Mouse (Mus musculus): ENCODE measurements around the gene Spindoc. TPM values are rescaled to one million over a fixed set of nuclear protein-coding genes. Genes with fewer than 3 reads are reported as not detected.
"Not testable (repeated sequence)": the region's sequence is repeated elsewhere in the genome, so short reads cannot be mapped to it uniquely, and the experiment has no call there.

Gene Spindoc
- polyA plus RNA-seq, 1 experiment from 2014 or later: 22.5 TPM

DNA sequence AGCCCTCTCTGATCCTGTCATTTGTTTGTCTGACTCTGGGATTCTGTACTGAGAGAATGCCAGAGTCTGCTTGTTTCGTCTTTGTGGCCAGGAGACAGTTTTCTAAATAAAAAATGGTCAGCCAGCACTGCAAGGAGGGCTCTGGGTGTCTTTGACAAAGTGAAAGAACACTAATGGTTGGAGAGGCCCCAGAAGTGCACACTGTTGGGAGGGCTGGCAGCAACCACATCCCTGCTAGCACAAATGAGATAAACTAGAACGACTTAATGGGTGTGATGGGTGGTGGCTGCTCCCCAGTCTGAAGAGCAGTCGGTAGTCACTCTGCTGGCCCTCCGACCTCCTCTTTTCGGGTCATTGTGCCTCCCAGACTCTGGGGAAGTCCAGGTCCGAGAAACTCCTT is 36.3 kb upstream of the Spindoc start:
- Histone ChIP-seq H3K36me3 (peaks cover 10% of the 10 kb centered on the region; the same call in 1 of the 2 replicates), H3K27ac (no peak overlapping the region), H3K4me1 (peaks cover 62% of the 10 kb centered on the region), H3K9me3 (no peaks in the 10 kb centered on the region), H3K27me3 (replicated peaks) (no peaks in the 10 kb centered on the region), H3K4me3 (replicated peaks) (peak overlapping the region; percentile 84), H3K4me2 (peak overlapping the region; percentile 71), H3K9ac (0 out of 2 replicates have a peak overlapping the region, but pooled peaks have one; percentile 8)
- no peak for ATAC-seq (ENCODE audit: insufficient read depth, low FRiP score, low read depth)
- 21% methylated on average over 6 of the region's 6 CpGs for WGBS

DNA sequence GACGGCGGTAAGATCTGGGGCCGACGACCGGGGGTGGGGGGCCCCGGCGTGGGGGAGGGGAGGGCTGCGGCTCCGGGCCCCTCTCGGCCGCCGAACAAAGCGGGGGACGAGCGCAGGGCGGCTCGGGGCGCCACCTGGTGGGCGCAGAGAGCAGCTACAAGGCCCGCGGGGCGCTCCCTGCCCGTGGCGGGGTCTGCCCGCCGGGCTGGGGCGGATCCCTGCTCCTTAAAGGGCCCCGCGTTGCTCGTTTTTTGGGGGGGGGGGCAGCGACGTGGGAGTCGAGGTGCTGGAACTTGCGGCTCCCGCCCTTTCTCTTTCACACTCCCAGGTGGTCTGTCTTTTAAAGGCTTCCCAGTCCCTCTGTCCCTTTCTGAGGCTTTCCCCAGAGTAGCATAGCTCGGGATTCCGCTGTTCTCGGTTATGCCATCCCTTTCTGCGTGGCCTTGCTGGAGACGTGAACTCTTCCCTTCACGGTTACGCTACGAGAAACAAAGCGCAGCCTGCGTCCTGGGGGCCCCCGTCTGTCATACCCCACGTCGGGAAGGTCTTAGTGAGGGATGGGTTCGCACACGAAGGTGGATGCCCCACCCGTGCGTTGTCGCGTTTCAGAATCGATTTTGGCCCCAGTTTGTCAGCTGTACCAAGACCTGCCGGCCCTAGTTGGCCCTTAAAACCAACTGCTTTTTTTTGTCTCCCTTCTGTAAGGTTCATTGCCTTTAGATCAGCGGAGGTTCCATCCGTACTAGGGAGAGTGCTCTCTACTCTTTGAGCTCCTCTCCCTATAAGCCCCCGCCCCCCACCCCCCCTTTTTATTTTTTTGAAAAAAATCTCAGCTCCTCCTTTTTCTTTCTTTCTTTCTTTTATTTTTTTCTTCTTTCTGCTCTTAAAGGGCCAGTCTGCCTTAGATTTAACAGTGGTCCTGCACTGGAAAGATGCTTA is 35.4 kb upstream of the Spindoc start:
- Histone ChIP-seq H3K9ac (peak overlapping the region; percentile 95), H3K27me3 (replicated peaks) (no peaks in the 10 kb centered on the region), H3K4me3 (replicated peaks) (peak overlapping the region; percentile 84), H3K27ac (peak overlapping the region; percentile 95), H3K4me2 (peak overlapping the region; percentile 71), H3K36me3 (peaks cover 10% of the 10 kb centered on the region; the same call in 1 of the 2 replicates), H3K4me1 (peaks cover 52% of the 10 kb centered on the region), H3K9me3 (no peaks in the 10 kb centered on the region)
- peak; percentile 63 for ATAC-seq (ENCODE audit: insufficient read depth, low FRiP score, low read depth)
- WGBS: under 1% methylated on average over 55 of the region's 59 CpGs

DNA sequence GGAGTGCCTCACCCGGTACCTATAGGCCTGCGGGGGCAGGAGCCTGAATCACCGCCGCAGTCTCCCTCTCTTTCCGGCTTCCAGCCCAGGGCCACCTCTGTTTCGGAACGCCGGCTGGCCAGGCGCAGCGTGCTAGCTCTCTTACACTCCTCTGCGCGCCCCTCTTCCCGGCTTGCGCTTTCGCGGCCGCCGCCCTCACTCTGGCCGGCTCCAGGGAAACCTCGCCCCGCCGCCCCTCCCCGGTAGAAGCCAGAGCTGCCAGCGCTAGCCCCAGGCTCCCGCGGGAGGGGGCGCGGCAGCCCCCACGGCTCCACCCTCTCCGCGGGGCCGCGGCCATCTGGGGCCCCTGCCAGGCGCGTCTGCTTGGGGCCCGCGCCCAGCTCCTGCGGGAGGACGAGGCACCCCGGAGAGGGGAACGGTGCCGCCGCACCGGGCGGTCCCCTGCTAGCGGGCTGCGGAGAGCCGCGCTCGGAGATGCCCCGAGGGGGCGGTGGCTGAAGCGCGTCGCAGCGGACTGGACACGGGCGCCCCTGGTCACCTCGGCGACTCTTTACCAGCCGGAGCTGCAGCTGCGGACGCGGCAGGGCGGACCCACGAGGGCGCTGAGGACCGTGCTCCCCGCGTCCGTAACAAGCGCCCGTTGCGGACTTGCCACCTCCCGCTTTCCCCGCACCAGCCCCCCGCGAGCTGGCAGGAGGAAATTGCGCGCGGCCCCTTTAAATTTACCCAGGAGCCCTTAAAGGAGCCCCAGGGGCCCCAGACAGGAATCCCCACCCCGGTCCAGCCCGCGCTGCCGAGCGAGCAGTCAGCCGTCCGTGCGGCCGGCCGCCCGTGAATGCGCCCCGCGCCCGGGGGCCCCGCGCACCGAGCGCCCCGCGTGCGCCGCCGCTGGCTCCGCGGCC is 34.3 kb upstream of the Spindoc start, which contains the start of gene 2700081O15Rik:
TSS of gene 2700081O15Rik (plus strand) at position 792 of the 902 bp plus-strand sequence.
- Histone ChIP-seq H3K9me3 (no peaks in the 10 kb centered on the region), H3K27me3 (replicated peaks) (no peaks in the 10 kb centered on the region), H3K36me3 (peaks cover 5% of the 10 kb centered on the region; the same call in 1 of the 2 replicates), H3K4me1 (peaks cover 41% of the 10 kb centered on the region), H3K27ac (peak within 1 kb of the TSS; percentile 95), H3K4me3 (replicated peaks) (peak within 1 kb of the TSS; percentile 84), H3K9ac (peak within 1 kb of the TSS; percentile 95), H3K4me2 (peak within 1 kb of the TSS; percentile 71)
- under 1% methylated on average over 102 of the region's 107 CpGs for WGBS
- ATAC-seq (ENCODE audit: insufficient read depth, low FRiP score, low read depth): peak; percentile 67

DNA sequence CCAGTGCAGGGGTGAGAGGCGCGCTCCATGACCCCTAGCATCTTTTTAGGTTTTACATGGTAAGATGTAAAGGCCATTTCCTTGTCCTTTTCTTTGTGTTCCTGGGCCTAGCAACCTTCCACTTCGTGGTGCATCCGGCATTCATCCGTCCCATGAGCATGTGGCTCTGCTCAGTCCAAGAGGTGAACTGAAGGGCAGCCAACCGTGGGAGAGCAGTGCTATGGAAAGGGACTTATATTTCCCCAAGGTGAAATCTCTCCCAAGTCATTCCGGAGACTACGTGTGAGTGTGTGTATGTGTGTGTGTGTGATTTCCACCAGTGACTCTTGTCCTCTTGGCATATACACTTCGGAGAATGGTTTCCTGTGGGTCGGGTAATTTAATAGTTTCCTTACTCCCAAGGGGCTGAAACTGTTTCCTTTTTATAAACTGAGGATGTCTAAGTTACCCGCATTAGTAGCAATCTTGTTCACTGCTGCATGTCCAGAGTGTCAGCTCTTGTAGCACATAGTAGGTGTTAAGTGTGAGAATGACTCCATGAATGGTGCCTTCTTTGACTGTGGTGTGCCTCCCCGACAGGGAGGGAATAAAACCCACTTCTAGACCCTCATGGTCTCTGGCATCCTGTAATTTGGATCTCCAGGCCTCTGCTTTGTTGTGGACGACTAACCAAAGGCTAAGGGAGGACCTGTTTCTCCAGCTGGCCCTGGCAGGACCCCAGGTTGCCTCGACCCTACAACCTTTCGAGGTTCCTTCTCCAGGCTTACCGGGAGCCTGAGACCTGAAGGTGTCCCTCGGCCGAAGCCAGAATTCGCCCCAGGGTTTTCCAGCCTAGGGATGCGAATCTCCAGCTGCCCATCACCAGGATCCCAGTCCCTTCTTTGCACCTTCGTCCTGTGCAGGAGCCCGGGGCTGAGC is 33.4 kb upstream of the Spindoc start:
- peaks cover 1% of the 10 kb centered on the region; the same call in 1 of the 2 replicates for H3K36me3 ChIP-seq
- no peak for ATAC-seq (ENCODE audit: insufficient read depth, low FRiP score, low read depth)
- peak overlapping the region; percentile 95; the same call in 1 of the 2 replicates for H3K9ac ChIP-seq
- 27% methylated on average over 22 of the region's 22 CpGs for WGBS
- peak overlapping the region; percentile 84 for H3K4me3 ChIP-seq (replicated peaks)
- H3K9me3 ChIP-seq: no peaks in the 10 kb centered on the region
- no peaks in the 10 kb centered on the region for H3K27me3 ChIP-seq (replicated peaks)
- H3K4me2 ChIP-seq: peak overlapping the region; percentile 71
- H3K27ac ChIP-seq: peak overlapping the region; percentile 95
- peaks cover 32% of the 10 kb centered on the region for H3K4me1 ChIP-seq

DNA sequence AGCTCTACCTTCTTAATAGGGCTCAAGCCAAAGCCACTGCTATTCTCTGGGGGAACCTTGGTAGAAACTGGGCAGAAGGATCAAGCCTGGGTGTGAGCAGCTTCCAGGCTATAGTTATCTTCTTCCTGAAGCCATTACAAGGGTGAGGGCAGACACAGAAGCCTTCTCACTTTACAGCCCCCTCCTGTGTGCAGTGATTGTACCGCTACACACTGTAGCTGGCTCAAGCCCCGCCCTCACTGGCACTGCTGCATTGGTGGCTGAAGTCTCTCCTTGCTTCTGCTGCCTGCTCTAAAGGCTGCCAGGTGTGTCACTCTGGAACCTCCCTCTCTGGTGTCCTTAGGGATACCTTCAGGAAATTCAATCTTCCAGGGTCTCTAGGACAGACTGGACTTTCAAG is 29.6 kb upstream of the Spindoc start:
- no peaks in the 10 kb centered on the region for H3K36me3 ChIP-seq
- no peak overlapping the region for H3K27ac ChIP-seq
- no peak overlapping the region for H3K9ac ChIP-seq
- no peak overlapping the region for H3K4me3 ChIP-seq (replicated peaks)
- WGBS: 44% methylated on average over 2 of the region's 2 CpGs
- H3K4me1 ChIP-seq: peaks cover 7% of the 10 kb centered on the region
- H3K4me2 ChIP-seq: no peak overlapping the region
- ATAC-seq (ENCODE audit: insufficient read depth, low FRiP score, low read depth): no peak
- H3K27me3 ChIP-seq (replicated peaks): no peaks in the 10 kb centered on the region
- no peaks in the 10 kb centered on the region for H3K9me3 ChIP-seq

DNA sequence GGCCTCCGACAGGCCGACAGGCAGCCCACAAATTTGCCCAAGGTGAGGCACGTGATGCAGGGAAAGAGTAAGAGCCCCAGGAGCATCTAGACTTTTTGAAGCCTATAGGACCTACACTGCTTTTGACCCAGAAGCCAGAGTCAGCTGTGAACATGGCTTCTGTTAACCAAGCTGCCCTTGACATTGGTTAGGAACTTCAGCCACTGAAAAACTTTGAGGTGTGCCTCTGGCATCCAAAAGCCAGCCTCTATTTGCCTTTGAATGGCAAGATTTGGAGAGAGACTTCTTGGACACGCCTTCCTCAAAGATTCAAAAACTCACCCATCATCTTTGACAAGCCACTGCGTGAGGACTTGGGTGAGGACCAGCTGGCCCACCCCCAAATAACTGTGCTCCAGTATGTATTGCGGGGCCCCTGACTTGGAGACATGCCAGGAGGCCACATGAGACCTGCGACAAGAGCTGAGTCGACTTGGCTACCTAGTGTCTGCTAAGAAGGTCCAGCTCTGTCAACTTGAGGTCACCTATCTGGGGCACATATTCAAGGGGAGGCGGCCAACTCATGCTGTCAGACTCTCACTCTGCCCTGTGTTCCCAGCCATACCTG is 21.9 kb upstream of the Spindoc start:
- no peak overlapping the region for H3K4me2 ChIP-seq
- H3K27me3 ChIP-seq (replicated peaks): no peaks in the 10 kb centered on the region
- WGBS: 53% methylated on average over 9 of the region's 9 CpGs
- peaks cover 8% of the 10 kb centered on the region for H3K4me1 ChIP-seq
- H3K9ac ChIP-seq: no peak overlapping the region
- H3K36me3 ChIP-seq: no peaks in the 10 kb centered on the region
- H3K27ac ChIP-seq: no peak overlapping the region
- no peak overlapping the region for H3K4me3 ChIP-seq (replicated peaks)
- H3K9me3 ChIP-seq: no peaks in the 10 kb centered on the region
- ATAC-seq (ENCODE audit: insufficient read depth, low FRiP score, low read depth): no peak

DNA sequence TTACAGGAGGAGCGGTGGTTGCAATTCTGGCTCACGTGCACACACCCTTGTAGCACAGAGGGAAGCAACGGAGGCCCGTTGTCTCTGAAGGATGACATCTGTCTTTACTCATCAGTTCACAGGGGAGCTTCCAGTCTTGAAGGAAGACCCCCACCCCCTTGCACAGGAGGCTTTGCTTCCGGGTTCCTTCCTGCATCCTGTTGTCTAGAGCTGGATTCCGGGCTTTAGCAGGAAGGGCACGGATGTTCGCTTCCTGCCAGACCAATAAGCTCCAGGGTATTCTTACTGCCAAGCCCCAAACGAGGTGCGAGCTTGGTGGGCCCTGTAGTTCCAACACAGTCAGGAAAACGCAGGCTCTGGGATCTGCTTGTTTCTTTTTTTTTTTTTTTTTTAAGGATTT is 17.8 kb upstream of the Spindoc start:
- no peak for ATAC-seq (ENCODE audit: insufficient read depth, low FRiP score, low read depth)
- peaks cover 10% of the 10 kb centered on the region for H3K4me1 ChIP-seq

DNA sequence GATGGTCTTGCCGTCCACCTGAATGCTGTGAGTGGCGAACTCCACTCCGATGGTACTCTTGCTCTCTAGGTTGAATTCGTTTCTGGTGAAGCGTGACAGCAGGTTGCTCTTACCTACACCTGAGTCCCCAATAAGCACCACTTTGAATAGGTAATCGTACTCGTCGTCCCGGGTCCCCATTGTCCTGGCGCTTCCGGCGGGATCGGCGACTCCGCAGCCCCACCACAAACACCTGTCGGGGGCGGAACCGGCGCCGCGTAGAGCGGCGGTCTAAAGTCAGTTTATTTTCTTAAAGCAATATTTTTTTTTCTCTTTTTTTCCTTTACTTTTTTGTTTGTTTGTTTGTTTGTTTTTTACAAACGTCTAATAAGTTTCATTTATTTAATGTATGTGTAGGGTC is 16.1 kb upstream of the Spindoc start:
- WGBS: 32% methylated on average over 24 of the region's 24 CpGs
- H3K4me1 ChIP-seq; H3K9me3 ChIP-seq; ATAC-seq (ENCODE audit: insufficient read depth, low FRiP score, low read depth); H3K9ac ChIP-seq; H3K27ac ChIP-seq; H3K4me3 ChIP-seq (replicated peaks); H3K36me3 ChIP-seq; H3K27me3 ChIP-seq (replicated peaks); H3K4me2 ChIP-seq: not testable (repeated sequence)

More for the DNA sequence above, 17.8 kb upstream of the Spindoc start:
- Histone ChIP-seq H3K4me3 (replicated peaks) (no peak overlapping the region), H3K27me3 (replicated peaks) (no peaks in the 10 kb centered on the region), H3K36me3 (no peaks in the 10 kb centered on the region), H3K4me2 (no peak overlapping the region), H3K9ac (no peak overlapping the region), H3K27ac (no peak overlapping the region), H3K9me3 (no peaks in the 10 kb centered on the region)
- 65% methylated on average over 11 of the region's 11 CpGs for WGBS

DNA sequence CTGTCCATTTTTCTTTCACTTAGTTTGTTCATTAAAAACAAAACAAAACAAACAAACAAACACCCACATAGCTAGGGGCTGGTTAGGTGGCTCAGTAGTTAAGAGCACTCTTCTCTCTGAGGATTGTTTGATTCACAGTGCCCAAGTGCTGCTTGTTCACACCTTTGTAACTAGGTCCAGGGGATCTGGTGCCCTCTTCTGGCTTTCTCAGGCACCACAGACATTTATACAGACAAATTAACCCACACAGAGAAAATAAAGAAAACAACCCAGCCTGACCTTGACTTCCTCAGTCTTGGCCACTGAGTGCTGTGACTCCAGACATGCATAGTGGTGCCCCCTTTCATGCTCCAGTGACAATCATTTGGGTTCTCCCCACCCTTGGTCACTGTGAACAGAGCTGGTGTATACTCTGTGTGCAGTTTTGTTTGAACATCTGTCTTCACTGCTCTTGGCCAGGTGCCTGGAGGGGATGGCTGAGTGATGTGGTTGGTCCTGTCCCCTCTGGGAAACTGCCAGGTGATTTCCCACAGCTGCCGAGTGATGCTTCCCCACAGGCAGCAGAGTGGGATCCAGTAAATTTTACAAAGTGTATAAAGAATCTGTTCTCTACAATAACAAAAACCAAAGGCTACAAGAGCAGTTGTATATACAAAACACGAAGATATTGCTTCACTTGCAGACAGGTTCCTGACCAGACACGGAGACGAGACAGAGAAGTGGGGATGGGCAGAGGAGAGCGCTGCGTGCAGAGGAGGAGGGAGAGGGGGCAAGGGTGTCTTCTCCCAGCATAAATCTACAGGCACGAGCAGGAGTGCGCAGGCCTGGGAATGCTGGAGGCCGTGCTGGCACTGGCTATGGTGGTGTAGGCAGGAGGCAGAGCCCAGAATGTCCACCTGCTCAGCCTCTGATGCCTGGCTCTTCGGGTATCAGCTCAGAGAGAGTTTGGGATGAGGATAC is 14.4 kb upstream of the Spindoc start:
- not testable (repeated sequence) for H3K9me3 ChIP-seq; H3K4me3 ChIP-seq (replicated peaks); H3K9ac ChIP-seq; H3K27me3 ChIP-seq (replicated peaks); H3K4me1 ChIP-seq; H3K36me3 ChIP-seq; H3K4me2 ChIP-seq
- H3K27ac ChIP-seq: 0 out of 2 replicates have a peak overlapping the region, but pooled peaks have one; percentile 21
- WGBS: 44% methylated on average over 10 of the region's 10 CpGs
- peak; percentile 76 for ATAC-seq (ENCODE audit: insufficient read depth, low FRiP score, low read depth)

DNA sequence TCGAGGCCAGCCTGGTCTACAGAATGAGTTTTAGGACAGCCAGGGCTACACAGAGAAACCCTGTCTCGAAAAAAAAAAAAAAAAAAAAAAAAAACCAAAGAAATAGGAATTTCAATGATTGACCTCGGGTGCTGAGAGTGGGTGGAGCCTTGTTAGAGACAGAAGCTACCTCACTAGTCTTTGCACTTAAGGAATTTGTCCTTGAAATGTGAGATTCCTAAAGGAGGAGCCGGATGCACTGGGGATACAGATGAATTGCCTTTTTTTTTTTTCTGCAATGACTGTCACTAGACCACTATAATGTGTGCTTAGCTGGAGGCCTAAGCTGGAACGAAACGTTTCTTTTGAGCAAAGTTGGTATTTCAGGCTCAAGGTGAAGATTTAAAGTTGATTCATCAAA is 5.7 kb upstream of the Spindoc start:
- 75% methylated on average over 6 of the region's 6 CpGs for WGBS
- no peak overlapping the region for H3K4me2 ChIP-seq
- no peak for ATAC-seq (ENCODE audit: insufficient read depth, low FRiP score, low read depth)
- no peaks in the 10 kb centered on the region for H3K27me3 ChIP-seq (replicated peaks)
- H3K27ac ChIP-seq: no peak overlapping the region
- H3K4me1 ChIP-seq: peaks cover 3% of the 10 kb centered on the region; the same call in 1 of the 2 replicates
- H3K9ac ChIP-seq: no peak overlapping the region
- H3K36me3 ChIP-seq: no peaks in the 10 kb centered on the region
- no peak overlapping the region for H3K4me3 ChIP-seq (replicated peaks)
- no peaks in the 10 kb centered on the region for H3K9me3 ChIP-seq
